Mouse (Mus musculus) CD4-positive, CD25-positive, alpha-beta regulatory T cell, adult 4 months (primary cell): ENCODE data around the gene Lmln. TPM values are rescaled to one million over a fixed set of nuclear protein-coding genes. Genes with fewer than 3 reads are reported as not detected.
"Not testable (repeated sequence)": the region's sequence is repeated elsewhere in the genome, so short reads cannot be mapped to it uniquely, and the experiment has no call there.

Experiments used
- ATAC-seq: one replicate; pipeline ENCODE4 v1.8.0; 2017
- polyA plus RNA-seq, 2 experiments: library from polyadenylated mRNA; unstranded; fragments of 100-300 nt; shearing (Covaris generic); gene quantifications; one replicate each; pipeline ENCODE4 v1.2.1; 2017

Gene Lmln
- polyA plus RNA-seq, 2 experiments from 2014 or later = 0.15 to 0.66 TPM

GRCm38 (mm10) chr16:33058656-33059055 is 3.7 kb upstream of the Lmln start:
- not testable (repeated sequence) for ATAC-seq

GRCm38 (mm10) chr16:33059471-33059870 is 2.9 kb upstream of the Lmln start:
- ATAC-seq = no peak

GRCm38 (mm10) chr16:33060926-33061325 is 1.4 kb upstream of the Lmln start:
- ATAC-seq = no peak

- ATAC-seq = no peak
Observed at GRCm38 (mm10) chr16:33061400-33061799, 921 bp upstream of the Lmln start.

- ATAC-seq = peak; percentile 33
Observed at GRCm38 (mm10) chr16:33062682-33063131, 386 bp downstream of the Lmln start.

GRCm38 (mm10) chr16:33063267-33063666 is 946 bp downstream of the Lmln start:
- no peak for ATAC-seq

- no peak for ATAC-seq
Observed at GRCm38 (mm10) chr16:33064636-33065035, 2.3 kb downstream of the Lmln start.

- ATAC-seq = no peak
Observed at GRCm38 (mm10) chr16:33070928-33071327, 8.6 kb downstream of the Lmln start.

- peak; percentile 98 for ATAC-seq
Observed at GRCm38 (mm10) chr16:33072871-33073557, 10.7 kb downstream of the Lmln start.

- peak; percentile 64 for ATAC-seq
Observed at GRCm38 (mm10) chr16:33074967-33075366, 12.6 kb downstream of the Lmln start.

- no peak for ATAC-seq
Observed at GRCm38 (mm10) chr16:33076078-33076477, 13.8 kb downstream of the Lmln start.

- no peak for ATAC-seq
Observed at GRCm38 (mm10) chr16:33077069-33077627, 14.8 kb downstream of the Lmln start.

- no peak for ATAC-seq
Observed at GRCm38 (mm10) chr16:33080063-33080462, 17.7 kb downstream of the Lmln start.

GRCm38 (mm10) chr16:33082951-33083350 is 20.6 kb downstream of the Lmln start:
- no peak for ATAC-seq

- ATAC-seq = no peak
Observed at GRCm38 (mm10) chr16:33083996-33084395, 21.7 kb downstream of the Lmln start.

GRCm38 (mm10) chr16:33085666-33086065 is 23.3 kb downstream of the Lmln start:
- no peak for ATAC-seq

GRCm38 (mm10) chr16:33113726-33114125 is 51.4 kb downstream of the Lmln start:
- no peak for ATAC-seq

GRCm38 (mm10) chr16:33123373-33123772 is 61.1 kb downstream of the Lmln start:
- ATAC-seq = no peak

GRCm38 (mm10) chr16:33123938-33124820 is 61.9 kb downstream of the Lmln start:
- no peak for ATAC-seq

GRCm38 (mm10) chr16:33127052-33127451 is 64.7 kb downstream of the Lmln start:
- no peak for ATAC-seq

GRCm38 (mm10) chr16:33130731-33131130 is 68.4 kb downstream of the Lmln start:
- no peak for ATAC-seq

GRCm38 (mm10) chr16:33133186-33133585 is 70.9 kb downstream of the Lmln start:
- no peak for ATAC-seq

- no peak for ATAC-seq
Observed at GRCm38 (mm10) chr16:33135167-33135566, 72.8 kb downstream of the Lmln start.
